Mouse (Mus musculus) layer of hippocampus, adult 2 months (tissue): ENCODE data around the gene Slmap. TPM values are rescaled to one million over a fixed set of nuclear protein-coding genes. Genes with fewer than 3 reads are reported as not detected.
"Not testable (repeated sequence)": the region's sequence is repeated elsewhere in the genome, so short reads cannot be mapped to it uniquely, and the experiment has no call there.

Experiments
- DNase-seq, 2 experiments: peaks; one replicate each; pipeline ENCODE4 v3.0.0; 2022; ENCODE audit warnings: low spot score in 2 of 2
- H3K27ac ChIP-seq: fragments of 200-600 bp; 2 replicates; pipeline ENCODE4 v1.8.1; 2022
- H3K4me3 ChIP-seq: fragments of 200-600 bp; 2 replicates; pipeline ENCODE4 v1.8.1; 2022; ENCODE audit warnings: mild to moderate bottlenecking
- CTCF ChIP-seq: fragments of 200-600 bp; conservative IDR thresholded peaks from 2 replicates; pipeline ENCODE4 v1.8.1; 2022; ENCODE audit warnings: antibody characterized with exemption, mild to moderate bottlenecking, moderate library complexity
- long read RNA-seq, 2 experiments: library from polyadenylated mRNA; stranded (forward); transcript quantifications; one replicate each; pipeline ENCODE4 v2.0.0; 2021; ENCODE audit warnings: borderline mapping rate in 2 of 2
- total RNA-seq, 2 experiments: library from RNA; stranded (reverse); gene quantifications; 2 replicates each; pipeline ENCODE4 v1.2.3; 2021

Slmap gene
- total RNA-seq, result 100 to 1,000 TPM; 102 to 104 TPM
- long read RNA-seq, experiment 1, full-length matches to known transcripts, result 8 of 68 reads
- long read RNA-seq, experiment 1, partial matches to known transcripts, result 8 of 68 reads
- long read RNA-seq, experiment 1, other reads (novel, unspliced or antisense), result 52 of 68 reads
- long read RNA-seq, experiment 2, full-length matches to known transcripts, result 15 of 111 reads
- long read RNA-seq, experiment 2, partial matches to known transcripts, result 14 of 111 reads
- long read RNA-seq, experiment 2, other reads (novel, unspliced or antisense), result 82 of 111 reads

GRCm38 (mm10) chr14:26534757-26535479 is at the start of gene Slmap:
TSS of gene Slmap (minus strand) at chr14:26534931.
- TF ChIP-seq CTCF, result no peak
- Histone ChIP-seq H3K27ac (peak within 1 kb of the TSS; percentile 95), H3K4me3 (peak within 1 kb of the TSS; percentile 71)
- DNase-seq, result peak; percentile 99 to 100

GRCm38 (mm10) chr14:26583645-26584044 is 48.9 kb upstream of the Slmap start:
- no peak for DNase-seq
- H3K4me3 ChIP-seq, result no peak overlapping the region
- no peak for TF ChIP-seq CTCF

GRCm38 (mm10) chr14:26579346-26580343 is 44.9 kb upstream of the Slmap start:
- TF ChIP-seq CTCF, result no peak
- peak overlapping the region; percentile 99 for H3K4me3 ChIP-seq
- peak; percentile 85 to 86 for DNase-seq

More at GRCm38 (mm10) chr14:26583645-26584044, 48.9 kb upstream of the Slmap start:
- no peak overlapping the region for H3K27ac ChIP-seq

GRCm38 (mm10) chr14:26578791-26579191 is 44.1 kb upstream of the Slmap start:
- H3K4me3 ChIP-seq, result peak overlapping the region; percentile 99
- H3K27ac ChIP-seq, result peak overlapping the region; percentile 100
- no peak for TF ChIP-seq CTCF
- no peak for DNase-seq

More at GRCm38 (mm10) chr14:26579346-26580343, 44.9 kb upstream of the Slmap start:
- H3K27ac ChIP-seq, result peak overlapping the region; percentile 100

- Histone ChIP-seq H3K27ac (no peak overlapping the region), H3K4me3 (no peak overlapping the region)
- TF ChIP-seq CTCF, result no peak
- DNase-seq, result no peak
Observed at GRCm38 (mm10) chr14:26576255-26576780, 41.6 kb upstream of the Slmap start.

- DNase-seq, H3K27ac ChIP-seq, H3K4me3 ChIP-seq: not testable (repeated sequence)
Observed at GRCm38 (mm10) chr14:26573556-26573955, 38.8 kb upstream of the Slmap start, which contains the start of gene Dennd6a. TSS of gene Dennd6a (plus strand) at chr14:26573856.

GRCm38 (mm10) chr14:26571951-26572675 is 37.4 kb upstream of the Slmap start:
- DNase-seq, result no peak
- no peak for TF ChIP-seq CTCF
- Histone ChIP-seq H3K4me3 (no peak overlapping the region), H3K27ac (no peak overlapping the region)

- H3K4me3 ChIP-seq, result no peak overlapping the region
- H3K27ac ChIP-seq, result no peak overlapping the region
- TF ChIP-seq CTCF, result no peak
- DNase-seq, result peak; percentile 19 to 52
Observed at GRCm38 (mm10) chr14:26569880-26570279, 35.1 kb upstream of the Slmap start.

GRCm38 (mm10) chr14:26562247-26562646 is 27.5 kb upstream of the Slmap start:
- Histone ChIP-seq H3K27ac (no peak overlapping the region), H3K4me3 (no peak overlapping the region)
- no peak for TF ChIP-seq CTCF
- DNase-seq, result no peak

GRCm38 (mm10) chr14:26558536-26558935 is 23.8 kb upstream of the Slmap start:
- no peak for DNase-seq
- Histone ChIP-seq H3K27ac (no peak overlapping the region), H3K4me3 (no peak overlapping the region)
- TF ChIP-seq CTCF, result no peak

- Histone ChIP-seq H3K27ac (no peak overlapping the region), H3K4me3 (no peak overlapping the region)
- DNase-seq, result no peak
- TF ChIP-seq CTCF, result no peak
Observed at GRCm38 (mm10) chr14:26557581-26557980, 22.9 kb upstream of the Slmap start.

GRCm38 (mm10) chr14:26552853-26553252 is 18.1 kb upstream of the Slmap start:
- no peak for DNase-seq
- TF ChIP-seq CTCF, result no peak
- Histone ChIP-seq H3K4me3 (no peak overlapping the region), H3K27ac (no peak overlapping the region)
